Mouse (Mus musculus): ENCODE results near the gene Bola2.

DNA sequence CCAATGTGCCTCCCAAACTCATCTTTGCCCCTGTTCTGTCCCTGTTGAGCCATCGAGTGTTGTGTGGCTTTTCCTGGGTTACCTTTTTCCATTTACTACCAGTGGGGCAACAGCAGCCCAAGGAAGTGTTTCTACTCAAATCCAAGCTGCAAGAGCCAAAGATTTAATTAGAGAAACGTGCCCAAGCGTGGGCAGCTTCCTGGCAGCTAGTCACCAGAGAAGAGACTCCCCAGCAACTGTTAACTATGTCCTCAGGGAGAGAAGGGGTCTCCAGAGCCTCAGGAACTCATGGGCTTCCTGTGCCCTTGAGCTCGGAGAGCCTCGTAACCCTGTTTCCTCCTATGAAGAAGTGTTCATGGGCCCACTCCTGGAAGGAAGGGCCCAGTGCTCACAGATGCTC, 45.8 kb downstream of the Bola2 start:
- no peak for TF ChIP-seq CTCF (conservative IDR thresholded peaks at IDR 0.05; ENCODE audit: insufficient read depth, insufficient read length, low read depth, low read length)
- no peak for TF ChIP-seq POLR2A (IDR thresholded peaks at IDR 0.05; ENCODE audit: low read depth, low read length)

Measured in kidney, adult 2 months (tissue).